Mouse (Mus musculus): ENCODE data around the gene Togaram1.

Gene Togaram1

GRCm38 (mm10) chr12:64965124-64966026, at the start of gene Togaram1, which contains the start of gene Klhl28:
TSS of gene Togaram1 (plus strand) at chr12:64965804.
TSS of gene Klhl28 (minus strand) at chr12:64965534.
- peak; percentile 96 for DNase-seq (ENCODE audit: extremely low read depth, insufficient read length, low spot score)

GRCm38 (mm10) chr12:64916735-64917134, 48.9 kb upstream of the Togaram1 start:
- DNase-seq (ENCODE audit: extremely low read depth, insufficient read length, low spot score): no peak

DNA sequence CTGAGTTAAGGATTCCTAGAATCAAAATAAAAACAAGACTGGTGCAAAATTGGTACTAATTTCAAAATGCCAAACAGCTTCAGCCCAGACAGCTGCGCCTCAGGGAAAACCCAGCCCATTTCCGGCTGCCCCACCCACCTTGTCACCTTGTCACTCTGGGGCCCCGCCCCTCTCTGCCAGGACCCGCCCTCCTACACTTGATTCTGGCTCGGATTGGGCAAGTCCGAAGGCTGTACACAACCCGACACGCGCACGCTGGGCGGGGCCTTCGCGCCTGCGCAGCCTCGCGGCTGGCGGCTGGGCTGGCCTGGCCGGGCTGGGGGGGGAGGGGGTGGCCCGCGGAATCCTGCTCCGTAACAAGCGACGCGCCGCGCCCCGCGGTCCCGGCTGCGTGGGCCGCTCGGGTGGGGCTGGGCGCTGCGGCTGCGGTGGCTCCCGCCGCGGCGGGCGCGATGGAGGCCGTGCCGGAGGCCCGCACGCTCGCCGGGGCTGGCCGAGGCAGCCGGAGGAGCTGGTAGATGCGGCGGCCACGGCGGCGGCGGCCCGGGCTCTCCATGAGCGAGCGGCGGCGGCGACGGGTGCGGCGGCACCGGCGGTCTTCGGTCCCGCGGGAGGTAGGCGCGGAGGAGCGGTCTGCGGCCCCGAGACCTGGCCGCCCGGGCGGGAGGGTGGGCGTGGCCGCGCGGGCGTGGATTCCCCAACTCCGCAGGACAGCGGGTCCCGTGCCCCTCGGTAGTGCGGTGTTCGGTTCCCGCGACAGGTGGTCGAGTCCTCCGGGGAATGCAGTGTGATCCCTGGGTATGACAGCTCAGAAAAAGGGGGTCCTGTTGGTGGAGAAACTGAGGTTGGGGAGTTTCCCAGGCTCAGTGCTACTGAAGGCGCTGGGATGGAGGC, 47.8 kb upstream of the Togaram1 start, which contains the start of gene Gm527:
Gm527 (plus strand) TSS at position 329 of the 894 bp plus-strand sequence.
- DNase-seq (ENCODE audit: extremely low read depth, insufficient read length, low spot score): peak; percentile 95

DNA sequence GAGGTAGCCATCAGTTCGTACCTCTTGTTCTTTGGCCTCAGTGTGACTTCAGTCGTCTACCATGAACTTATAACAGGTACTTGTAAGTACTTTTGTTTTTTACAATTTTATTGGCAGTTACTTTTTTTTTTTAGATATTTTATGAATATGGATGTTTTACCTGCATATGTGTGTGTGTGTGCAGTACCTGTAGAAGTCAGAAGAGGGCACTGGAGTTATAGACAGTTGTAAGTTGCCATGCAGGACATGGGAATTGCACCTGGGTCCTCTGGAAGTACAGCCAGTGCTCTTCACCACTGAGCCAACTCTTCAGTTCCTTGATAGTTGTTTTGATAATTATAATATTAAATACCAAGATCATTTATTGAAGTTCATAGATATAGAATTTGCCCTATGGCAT, 28.1 kb upstream of the Togaram1 start:
- DNase-seq (ENCODE audit: extremely low read depth, insufficient read length, low spot score): peak; percentile 6

GRCm38 (mm10) chr12:64964560-64964959, 1.0 kb upstream of the Togaram1 start:
- DNase-seq (ENCODE audit: extremely low read depth, insufficient read length, low spot score): no peak

- peak; percentile 67 for DNase-seq (ENCODE audit: extremely low read depth, insufficient read length, low spot score)
Measured at GRCm38 (mm10) chr12:64966101-64966631, 562 bp downstream of the Togaram1 start.

GRCm38 (mm10) chr12:64966652-64967435, 1.2 kb downstream of the Togaram1 start:
- DNase-seq (ENCODE audit: extremely low read depth, insufficient read length, low spot score): no peak

- DNase-seq (ENCODE audit: extremely low read depth, insufficient read length, low spot score): no peak
Measured at GRCm38 (mm10) chr12:64967470-64967869, 1.9 kb downstream of the Togaram1 start.

DNA sequence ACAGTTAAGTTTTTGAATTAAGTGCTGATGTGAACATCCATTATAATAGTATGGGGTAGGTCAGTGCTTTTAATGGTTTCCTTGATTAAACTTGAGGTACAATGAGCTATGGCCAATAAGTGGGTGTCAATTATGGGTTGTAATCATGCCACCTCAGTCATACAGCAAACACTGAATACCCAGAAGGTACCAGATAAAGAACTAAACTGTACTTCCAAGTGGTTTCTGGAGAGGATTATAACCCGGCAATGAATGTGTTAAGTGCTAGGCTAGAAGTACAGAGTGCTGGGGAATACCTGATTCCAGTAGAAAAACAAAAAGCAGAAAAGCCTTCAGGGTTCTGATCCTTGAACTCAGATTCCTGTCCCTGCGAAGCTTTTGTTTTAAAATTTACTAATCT, 2.5 kb downstream of the Togaram1 start:
- no peak for DNase-seq (ENCODE audit: extremely low read depth, insufficient read length, low spot score)

- no peak for DNase-seq (ENCODE audit: extremely low read depth, insufficient read length, low spot score)
Measured at GRCm38 (mm10) chr12:64971399-64971798, 5.8 kb downstream of the Togaram1 start.

DNA sequence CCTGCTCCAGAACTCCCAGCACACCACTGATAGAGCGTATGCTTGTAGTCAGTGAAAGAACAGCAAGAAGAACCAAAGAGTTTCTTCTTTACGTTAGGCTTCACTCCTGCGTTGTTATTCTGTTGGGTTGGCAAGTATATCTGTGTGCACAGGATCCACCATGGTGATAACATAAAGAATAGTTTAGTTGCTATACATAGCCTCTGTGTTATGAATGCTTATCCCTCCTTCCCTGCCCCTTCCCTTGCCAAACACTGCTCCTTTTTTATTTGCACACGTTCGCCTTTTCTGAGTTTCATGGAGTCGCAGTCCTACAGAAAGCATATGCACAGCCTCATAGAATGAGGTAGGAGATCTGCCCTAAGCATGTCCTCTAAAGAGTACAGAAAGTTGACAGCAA, 6.5 kb downstream of the Togaram1 start:
- DNase-seq (ENCODE audit: extremely low read depth, insufficient read length, low spot score): no peak

DNA sequence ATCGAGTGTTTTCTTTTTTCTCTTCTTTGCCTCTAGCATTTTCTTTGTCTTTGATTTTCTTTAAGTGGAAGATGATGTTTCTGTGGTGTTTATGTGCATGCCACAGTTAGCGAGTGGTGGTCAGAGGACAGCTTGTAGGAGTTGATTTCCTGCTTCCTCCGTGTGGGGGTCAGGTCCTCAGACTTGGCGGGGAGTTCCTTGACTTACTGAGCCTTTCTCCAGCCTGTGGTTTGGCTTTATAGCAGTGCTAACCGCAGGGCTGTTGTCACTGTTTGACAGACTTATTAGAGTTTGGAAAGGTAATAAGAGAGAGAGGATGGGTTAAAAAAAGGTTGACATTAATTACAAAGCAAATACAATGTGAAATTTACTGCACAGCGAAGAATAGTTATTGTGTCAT, 10.0 kb downstream of the Togaram1 start:
- DNase-seq (ENCODE audit: extremely low read depth, insufficient read length, low spot score): peak; percentile 41

DNA sequence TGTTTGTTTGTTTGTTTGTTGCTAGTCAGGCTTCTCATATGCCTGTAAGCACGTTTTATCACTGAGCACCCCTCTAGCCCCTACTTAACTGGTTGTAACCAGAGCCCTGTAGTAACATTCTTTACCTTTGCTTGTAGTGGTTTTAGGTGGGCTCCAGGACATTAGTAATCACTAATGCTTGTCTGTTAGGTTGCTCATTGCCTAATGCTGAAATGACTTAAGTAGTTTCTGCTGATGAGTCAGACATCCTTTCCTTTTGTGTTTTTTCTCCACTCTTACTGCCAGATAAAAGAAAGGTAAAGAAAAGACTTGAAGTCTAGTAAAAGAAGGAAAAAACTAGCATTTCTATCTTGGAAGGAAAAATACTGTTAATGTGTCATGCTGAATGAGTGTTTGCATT, 10.6 kb downstream of the Togaram1 start:
- no peak for DNase-seq (ENCODE audit: extremely low read depth, insufficient read length, low spot score)

- no peak for DNase-seq (ENCODE audit: extremely low read depth, insufficient read length, low spot score)
Measured at GRCm38 (mm10) chr12:64977518-64977917, 11.9 kb downstream of the Togaram1 start.

GRCm38 (mm10) chr12:65007725-65008124, 42.1 kb downstream of the Togaram1 start:
- no peak for DNase-seq (ENCODE audit: extremely low read depth, insufficient read length, low spot score)

- no peak for DNase-seq (ENCODE audit: extremely low read depth, insufficient read length, low spot score)
Measured at GRCm38 (mm10) chr12:65022842-65023241, 57.2 kb downstream of the Togaram1 start.

- no peak for DNase-seq (ENCODE audit: extremely low read depth, insufficient read length, low spot score)
Measured at GRCm38 (mm10) chr12:65035839-65036189, 70.2 kb downstream of the Togaram1 start.

DNA sequence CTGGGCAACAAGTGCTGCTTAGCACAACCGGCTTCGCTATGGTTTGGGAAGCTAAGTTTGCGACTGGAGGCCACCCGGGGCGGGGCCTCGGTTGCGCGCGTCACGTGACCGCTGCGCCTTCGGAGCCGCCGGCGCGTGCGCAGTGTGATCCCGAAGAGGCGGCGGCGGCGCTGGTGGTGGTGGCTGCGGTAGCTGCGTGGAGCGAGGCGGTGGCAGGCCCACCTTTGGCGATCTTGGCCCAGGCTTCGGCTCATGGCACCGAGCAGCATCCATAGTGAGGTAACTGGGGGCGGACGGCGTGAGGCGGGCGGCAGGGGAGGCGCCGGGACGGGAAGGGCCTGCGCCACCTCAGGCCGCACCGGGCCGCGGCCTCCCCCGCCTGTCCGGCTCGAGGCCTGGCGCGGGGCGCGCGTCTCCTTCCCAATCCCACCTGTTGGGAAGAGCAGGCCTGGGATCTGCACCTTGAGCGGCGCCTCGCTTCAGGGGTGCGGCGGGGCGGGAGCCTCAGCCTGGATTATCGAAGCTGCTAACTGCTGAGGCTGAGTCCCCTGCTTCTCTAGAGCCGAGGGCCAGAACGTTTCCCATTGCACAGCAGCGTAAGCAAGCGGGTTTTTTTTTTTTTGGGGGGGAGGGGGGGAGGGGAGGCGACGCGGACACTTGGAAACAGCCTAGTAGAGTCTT, 70.7 kb downstream of the Togaram1 start, which contains the start of gene Prpf39:
Prpf39 (plus strand) TSS at position 144 of the 681 bp plus-strand sequence.
- DNase-seq (ENCODE audit: extremely low read depth, insufficient read length, low spot score): peak; percentile 88

DNA sequence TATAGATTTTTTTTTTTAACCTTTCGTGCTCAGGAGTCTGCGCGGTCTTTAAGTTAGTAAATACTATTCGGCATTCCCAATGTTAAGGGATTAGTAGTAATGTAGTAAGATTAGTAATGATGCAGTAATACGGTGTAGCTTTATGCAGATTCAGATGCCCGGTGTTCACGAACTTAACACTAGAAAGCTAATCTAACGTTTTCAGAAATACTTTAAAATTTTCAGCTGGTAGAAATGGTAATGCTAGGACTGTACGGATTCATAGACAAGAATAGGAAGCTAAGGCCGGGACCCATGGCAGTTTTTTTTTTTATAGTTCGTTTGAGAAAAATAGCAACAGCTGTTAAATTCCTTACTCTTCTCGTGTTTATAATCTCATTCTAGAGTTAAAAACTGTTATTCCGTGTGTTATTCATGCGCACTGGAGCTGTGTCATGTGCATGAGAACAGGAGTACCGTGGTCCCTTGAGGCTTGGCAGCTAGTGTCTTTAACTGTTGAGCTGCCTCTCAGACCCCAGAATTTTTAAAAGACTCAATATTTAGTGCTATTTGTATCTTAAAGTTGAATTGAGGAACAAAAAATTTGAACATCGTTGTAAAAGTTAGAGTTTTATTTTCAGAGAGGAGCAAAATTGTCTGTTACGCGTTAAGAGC, 71.4 kb downstream of the Togaram1 start:
- DNase-seq (ENCODE audit: extremely low read depth, insufficient read length, low spot score): no peak

Measured in 3134 (cell line).